Mouse (Mus musculus) MEL-GATA-1-ER (cell line): Measurements from ENCODE around the gene Hoxa1.

Experiments
- DNase-seq: peaks from one replicate; pipeline ENCODE4 v3.0.0-alpha.2; 2012; ENCODE audit warnings: low read depth; ENCODE audit errors: extremely low read depth

Gene Hoxa1

DNA sequence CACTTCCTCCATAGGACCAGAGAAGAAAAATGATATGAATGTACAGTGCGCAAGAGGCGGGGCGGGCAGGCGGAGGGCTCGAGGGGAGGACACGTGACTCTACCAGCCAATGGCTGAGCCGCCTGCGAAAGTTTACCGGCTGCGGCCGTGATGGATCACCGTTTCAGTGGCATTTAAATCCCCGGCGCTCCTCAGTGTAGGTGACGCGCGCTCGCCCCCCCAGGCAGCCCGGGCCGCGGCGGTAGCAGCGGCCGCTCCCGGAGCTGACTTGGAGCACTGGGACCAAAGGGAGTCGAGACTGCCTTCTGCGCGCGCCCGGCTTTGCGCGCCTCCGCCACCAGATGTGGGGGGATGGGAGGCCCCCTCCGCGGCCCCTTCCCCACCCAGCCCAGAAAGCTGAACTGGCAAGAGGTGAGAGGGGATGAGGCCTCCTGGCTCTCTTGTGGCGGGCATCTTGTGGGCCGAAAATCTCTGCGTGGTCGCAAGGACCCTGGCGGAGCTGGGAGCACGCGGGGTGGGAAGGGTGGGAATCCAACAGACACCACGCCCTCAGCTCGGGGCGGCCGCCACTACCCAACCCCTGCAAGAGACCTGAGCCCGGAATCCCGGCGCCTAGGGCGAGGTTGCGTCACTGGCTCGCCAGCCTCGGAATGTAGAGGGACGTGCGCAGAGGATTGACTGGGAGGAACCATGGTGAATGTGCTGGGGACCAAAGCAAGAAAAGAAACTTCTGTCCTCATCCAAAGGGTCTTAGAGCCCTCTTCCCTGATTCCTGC is at the start of gene Hoxa1:
TSS of gene Hoxa1 (minus strand) at position 42 of the 776 bp plus-strand sequence.
- DNase-seq = no peak

GRCm38 (mm10) chr6:52207684-52207976 is 49.5 kb upstream of the Hoxa1 start:
- no peak for DNase-seq

DNA sequence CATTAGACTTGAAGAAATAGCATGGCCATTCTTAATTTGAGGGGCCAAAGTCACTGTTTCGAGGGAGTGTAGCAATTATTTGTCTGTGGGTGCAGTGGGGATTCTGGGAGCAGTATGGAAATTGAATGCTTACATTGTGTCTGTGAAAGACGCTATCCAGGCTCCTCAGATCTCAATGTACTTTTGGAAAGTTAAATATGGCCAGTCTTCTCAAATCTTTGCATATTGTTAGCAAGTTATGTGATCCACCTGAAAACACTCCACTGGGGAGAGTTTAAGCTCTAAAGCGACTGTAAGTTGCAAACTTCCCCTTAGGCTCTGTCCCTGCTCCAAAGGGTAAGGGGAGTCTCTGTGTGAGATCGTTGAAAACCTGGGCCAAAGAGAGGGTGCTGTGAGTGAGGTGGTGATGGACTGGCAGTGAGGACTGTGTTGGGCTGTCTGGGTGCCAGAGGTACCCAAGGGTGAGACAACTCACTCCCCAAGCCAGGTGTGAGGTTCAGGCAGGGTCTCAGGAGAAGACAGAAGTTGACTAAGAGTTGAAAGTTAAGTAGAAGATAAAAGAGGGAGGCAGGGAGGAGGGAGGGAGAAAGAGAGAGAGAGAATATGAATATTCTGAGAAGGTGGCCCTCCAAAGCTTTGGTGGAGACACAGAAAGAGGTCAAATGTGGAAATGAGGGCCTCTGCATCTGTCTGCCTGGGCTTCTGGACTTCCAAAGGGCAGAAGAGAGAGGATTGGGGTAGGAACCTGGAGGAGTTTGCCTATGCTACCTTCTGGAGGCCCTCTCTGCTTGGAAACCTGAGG is 49.0 kb upstream of the Hoxa1 start:
- no peak for DNase-seq

- no peak for DNase-seq
Measured at GRCm38 (mm10) chr6:52205638-52206621, 47.8 kb upstream of the Hoxa1 start.

GRCm38 (mm10) chr6:52205221-52205620 is 47.1 kb upstream of the Hoxa1 start:
- no peak for DNase-seq

DNA sequence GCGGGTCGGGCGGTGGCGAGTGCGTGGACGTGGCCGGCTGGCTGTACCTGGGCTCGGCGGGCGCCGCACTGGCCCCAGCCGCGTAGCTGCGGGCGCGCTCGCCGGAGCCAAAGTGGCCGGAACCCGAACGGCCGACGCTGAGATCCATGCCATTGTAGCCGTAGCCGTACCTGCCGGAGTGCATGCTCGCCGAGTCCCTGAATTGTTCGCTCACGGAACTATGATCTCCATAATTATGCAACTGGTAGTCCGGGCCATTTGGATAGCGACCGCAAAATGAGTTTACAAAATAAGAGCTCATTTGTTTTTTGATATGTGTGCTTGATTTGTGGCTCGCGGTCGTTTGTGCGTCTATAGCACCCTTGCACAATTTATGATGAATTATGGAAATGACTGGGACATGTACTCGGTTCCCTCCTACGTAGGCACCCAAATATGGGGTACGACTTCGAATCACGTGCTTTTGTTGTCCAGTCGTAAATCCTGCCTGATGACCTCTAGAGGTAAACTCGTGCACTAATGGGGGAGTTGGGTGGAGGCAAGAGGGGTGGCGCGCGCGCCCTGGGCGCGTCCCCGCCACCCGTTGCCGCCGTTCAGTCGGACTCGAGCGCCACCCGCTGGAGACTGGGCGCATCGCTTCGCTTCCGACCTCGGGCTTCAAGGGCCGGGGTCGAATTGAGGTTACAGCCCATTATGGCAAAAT is 46.1 kb upstream of the Hoxa1 start, which contains the start of gene Hoxa5:
TSS of gene Hoxa5 (minus strand) at position 538 of the 703 bp plus-strand sequence.
- no peak for DNase-seq

- DNase-seq = no peak
Measured at GRCm38 (mm10) chr6:52203371-52204049, 45.4 kb upstream of the Hoxa1 start.

DNA sequence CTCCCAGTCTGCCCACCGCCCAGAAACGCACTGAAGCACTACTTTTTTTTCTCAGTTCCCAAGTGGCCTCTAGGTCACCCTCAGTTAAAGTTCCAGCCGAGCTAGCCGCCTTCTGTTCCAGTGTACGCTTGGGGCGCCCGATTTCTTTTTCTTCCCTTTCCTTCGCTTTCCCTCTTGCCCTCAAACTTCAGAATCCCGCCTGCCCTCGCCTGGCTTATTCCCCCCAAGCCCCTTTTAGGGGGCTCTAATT is 44.9 kb upstream of the Hoxa1 start:
- DNase-seq = no peak

DNA sequence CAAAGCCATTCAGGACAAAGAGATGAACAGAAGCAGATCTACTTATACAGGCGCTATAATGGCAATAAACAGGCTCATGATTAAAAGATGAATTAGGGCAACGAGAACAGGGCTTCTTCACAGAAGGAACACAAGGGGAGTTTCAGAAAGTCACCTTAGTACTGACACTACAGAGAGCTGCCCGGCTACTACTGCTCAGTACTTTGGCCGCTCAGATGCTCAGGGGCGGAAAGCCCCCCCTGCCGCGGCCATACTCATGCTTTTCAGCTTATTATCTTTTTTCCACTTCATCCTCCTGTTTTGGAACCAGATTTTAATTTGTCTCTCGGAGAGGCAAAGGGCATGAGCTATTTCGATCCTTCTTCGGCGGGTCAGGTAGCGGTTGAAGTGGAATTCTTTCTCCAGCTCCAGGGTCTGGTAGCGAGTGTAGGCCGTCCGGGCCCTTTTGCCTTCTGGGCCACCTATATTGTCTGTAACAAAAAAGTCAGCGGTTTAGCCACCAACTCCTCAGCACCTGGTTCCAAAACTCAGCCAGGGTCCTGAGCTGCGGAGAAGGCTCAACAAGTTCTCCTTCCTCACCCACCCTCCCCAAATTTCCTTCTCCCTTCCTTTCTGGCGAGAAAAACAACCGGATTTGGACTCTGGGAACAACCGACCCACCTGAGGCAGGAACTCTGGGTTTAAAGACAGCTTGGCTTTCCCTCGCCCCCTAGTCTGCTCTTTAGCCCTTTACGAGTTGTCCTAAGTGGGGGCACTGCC is 44.4 kb upstream of the Hoxa1 start:
- DNase-seq = no peak

GRCm38 (mm10) chr6:52201269-52201668 is 43.2 kb upstream of the Hoxa1 start:
- DNase-seq = no peak

DNA sequence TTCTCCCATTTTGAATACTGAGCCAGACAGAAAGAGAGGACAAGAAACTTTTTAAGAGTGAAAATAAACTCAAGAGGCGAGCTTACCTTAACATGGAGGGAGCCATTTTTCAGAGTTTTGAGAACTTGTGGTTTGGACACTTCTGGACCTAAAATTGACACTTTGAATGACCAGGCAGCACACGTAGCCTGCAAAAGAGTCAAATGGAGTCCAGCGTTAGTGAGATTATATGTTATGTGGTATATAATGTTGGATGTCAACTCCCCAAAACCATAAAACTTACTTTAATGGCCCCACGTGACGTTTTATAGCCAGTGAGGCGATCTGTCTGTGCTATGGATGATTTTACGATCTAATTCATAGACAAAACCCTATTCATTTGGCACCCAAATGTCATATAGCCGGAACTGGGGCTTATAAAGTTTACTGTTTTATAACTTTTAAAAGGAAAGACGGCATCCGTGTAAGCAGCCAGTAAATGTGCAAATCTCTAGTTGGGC is 42.7 kb upstream of the Hoxa1 start:
- DNase-seq = no peak

GRCm38 (mm10) chr6:52200073-52200750 is 42.1 kb upstream of the Hoxa1 start:
- DNase-seq = no peak

- no peak for DNase-seq
Measured at GRCm38 (mm10) chr6:52197271-52197670, 39.2 kb upstream of the Hoxa1 start.

- no peak for DNase-seq
Measured at GRCm38 (mm10) chr6:52196811-52197210, 38.7 kb upstream of the Hoxa1 start.

GRCm38 (mm10) chr6:52194690-52195089 is 36.6 kb upstream of the Hoxa1 start:
- DNase-seq = no peak

GRCm38 (mm10) chr6:52191860-52192550 is 33.9 kb upstream of the Hoxa1 start:
- no peak for DNase-seq

- no peak for DNase-seq
Measured at GRCm38 (mm10) chr6:52190906-52191810, 33.0 kb upstream of the Hoxa1 start, which contains the start of gene Hoxa4. TSS of gene Hoxa4 (minus strand) at chr6:52191753.
